Mouse (Mus musculus): ENCODE measurements around the gene Coro1b. TPM values are rescaled to one million over a fixed set of nuclear protein-coding genes. Genes with fewer than 3 reads are reported as not detected.

Coro1b gene
- polyA plus RNA-seq, 1 experiment from 2014 or later, result 134 TPM

GRCm38 (mm10) chr19:4203148-4203547, 54.7 kb downstream of the Coro1b start:
- Histone ChIP-seq H3K9ac (ENCODE audit: low read length) (no peak overlapping the region), H3K4me2 (ENCODE audit: low read length) (no peak overlapping the region), H3K27ac (ENCODE audit: low read depth, low read length) (no peak overlapping the region), H3K9me3 (replicated peaks; ENCODE audit: control insufficient read depth, low read length) (no peaks in the 10 kb centered on the region), H3K27me3 (replicated peaks; ENCODE audit: control insufficient read depth, insufficient read depth, low read length) (0 out of 2 replicates have a peak, but pooled peaks cover 3% of the 10 kb centered on the region), H3K4me3 (ENCODE audit: low read depth, low read length) (no peak overlapping the region), H3K36me3 (ENCODE audit: control insufficient read depth, insufficient read depth, low read length) (peaks cover 16% of the 10 kb centered on the region), H3K4me1 (ENCODE audit: control insufficient read depth, insufficient read depth, low read length) (peaks cover 17% of the 10 kb centered on the region)
- ATAC-seq, result no peak
- WGBS, result 69% methylated on average over 3 of the region's 3 CpGs
- DNase-seq (ENCODE audit: low spot score), result no peak

Other genes starting within 250 kb of the Coro1b start
- gene Tcirg1, start 241.5 kb upstream of the Coro1b start, polyA plus RNA-seq (2014; fragmentation: Nextera tagmentation; extraction: Ambion mirVana), result 5.8 and 9.1 TPM in 2 replicates
- gene Ndufs8, start 235.8 kb upstream of the Coro1b start, polyA plus RNA-seq (2014; fragmentation: Nextera tagmentation; extraction: Ambion mirVana), result 243 and 301 TPM in 2 replicates
- 1.9 and 2.0 TPM in 2 replicates for gene Aldh3b1, start 218.8 kb upstream of the Coro1b start, polyA plus RNA-seq (2014; fragmentation: Nextera tagmentation; extraction: Ambion mirVana)
- gene Unc93b1, start 213.4 kb upstream of the Coro1b start, polyA plus RNA-seq (2014; fragmentation: Nextera tagmentation; extraction: Ambion mirVana), result 7.5 and 9.4 TPM in 2 replicates
- gene Aldh3b3, start 190.0 kb upstream of the Coro1b start, polyA plus RNA-seq (2014; fragmentation: Nextera tagmentation; extraction: Ambion mirVana), result not detected in 2 replicates
- 0.36 and 0.42 TPM in 2 replicates for gene Aldh3b2, start 176.3 kb upstream of the Coro1b start, polyA plus RNA-seq (2014; fragmentation: Nextera tagmentation; extraction: Ambion mirVana)
- 1.8 and 2.3 TPM in 2 replicates for gene Acy3, start 162.0 kb upstream of the Coro1b start, polyA plus RNA-seq (2014; fragmentation: Nextera tagmentation; extraction: Ambion mirVana)
- not detected in 2 replicates for gene Tbx10, start 155.9 kb upstream of the Coro1b start, polyA plus RNA-seq (2014; fragmentation: Nextera tagmentation; extraction: Ambion mirVana)
- 35.6 and 41.1 TPM in 2 replicates for gene Nudt8, start 148.0 kb upstream of the Coro1b start, polyA plus RNA-seq (2014; fragmentation: Nextera tagmentation; extraction: Ambion mirVana)
- 2.2 and 3.8 TPM in 2 replicates for gene Gm49405, start 148.0 kb upstream of the Coro1b start, polyA plus RNA-seq (2014; fragmentation: Nextera tagmentation; extraction: Ambion mirVana)
- 3.2 and 5.4 TPM in 2 replicates for gene Doc2g, start 145.3 kb upstream of the Coro1b start, polyA plus RNA-seq (2014; fragmentation: Nextera tagmentation; extraction: Ambion mirVana)
- gene Ndufv1, start 135.8 kb upstream of the Coro1b start, polyA plus RNA-seq (2014; fragmentation: Nextera tagmentation; extraction: Ambion mirVana), result 238 and 254 TPM in 2 replicates
- 369 and 398 TPM in 2 replicates for gene Gstp1, start 110.6 kb upstream of the Coro1b start, polyA plus RNA-seq (2014; fragmentation: Nextera tagmentation; extraction: Ambion mirVana)
- gene Gstp2, start 102.6 kb upstream of the Coro1b start, polyA plus RNA-seq (2014; fragmentation: Nextera tagmentation; extraction: Ambion mirVana), result 1.2 and 4.2 TPM in 2 replicates
- gene Gstp3, start 89.0 kb upstream of the Coro1b start, polyA plus RNA-seq (2014; fragmentation: Nextera tagmentation; extraction: Ambion mirVana), result not detected in 2 replicates
- gene Cabp2, start 67.0 kb upstream of the Coro1b start, polyA plus RNA-seq (2014; fragmentation: Nextera tagmentation; extraction: Ambion mirVana), result not detected in 2 replicates
- gene Cdk2ap2, start 51.4 kb upstream of the Coro1b start, polyA plus RNA-seq (2014; fragmentation: Nextera tagmentation; extraction: Ambion mirVana), result 88.6 and 91.7 TPM in 2 replicates
- 29.1 and 40.8 TPM in 2 replicates for gene Pitpnm1, start 48.6 kb upstream of the Coro1b start, polyA plus RNA-seq (2014; fragmentation: Nextera tagmentation; extraction: Ambion mirVana)
- 85.2 and 94.4 TPM in 2 replicates for gene Aip, start 22.8 kb upstream of the Coro1b start, polyA plus RNA-seq (2014; fragmentation: Nextera tagmentation; extraction: Ambion mirVana)
- not detected in 2 replicates for gene Gpr152, start 8.8 kb upstream of the Coro1b start, polyA plus RNA-seq (2014; fragmentation: Nextera tagmentation; extraction: Ambion mirVana)
- gene Cabp4, start 4.6 kb upstream of the Coro1b start, polyA plus RNA-seq (2014; fragmentation: Nextera tagmentation; extraction: Ambion mirVana), result 0.08 and 0.12 TPM in 2 replicates
- 0.24 TPM in 1 of 2 replicates, not detected in the other for gene Ptprcap, start 5.0 kb downstream of the Coro1b start, polyA plus RNA-seq (2014; fragmentation: Nextera tagmentation; extraction: Ambion mirVana)
- gene Rps6kb2, start 14.7 kb downstream of the Coro1b start, polyA plus RNA-seq (2014; fragmentation: Nextera tagmentation; extraction: Ambion mirVana), result 32.3 and 35.5 TPM in 2 replicates
- gene Carns1, start 26.9 kb downstream of the Coro1b start, polyA plus RNA-seq (2014; fragmentation: Nextera tagmentation; extraction: Ambion mirVana), result 3.9 and 4.2 TPM in 2 replicates
- 0.52 and 0.80 TPM in 2 replicates for gene Tbc1d10c, start 42.7 kb downstream of the Coro1b start, polyA plus RNA-seq (2014; fragmentation: Nextera tagmentation; extraction: Ambion mirVana)
- 608 and 689 TPM in 2 replicates for gene Ppp1ca, start 43.4 kb downstream of the Coro1b start, polyA plus RNA-seq (2014; fragmentation: Nextera tagmentation; extraction: Ambion mirVana)
- 25.5 and 25.7 TPM in 2 replicates for gene Rad9a, start 53.0 kb downstream of the Coro1b start, polyA plus RNA-seq (2014; fragmentation: Nextera tagmentation; extraction: Ambion mirVana)
- gene Clcf1, start 65.6 kb downstream of the Coro1b start, polyA plus RNA-seq (2014; fragmentation: Nextera tagmentation; extraction: Ambion mirVana), result 0.61 and 0.85 TPM in 2 replicates
- not detected in 2 replicates for gene AC109138.7, start 65.7 kb downstream of the Coro1b start, polyA plus RNA-seq (2014; fragmentation: Nextera tagmentation; extraction: Ambion mirVana)
- 17.6 and 19.0 TPM in 2 replicates for gene Pold4, start 83.3 kb downstream of the Coro1b start, polyA plus RNA-seq (2014; fragmentation: Nextera tagmentation; extraction: Ambion mirVana)
- gene Ssh3, start 120.6 kb downstream of the Coro1b start, polyA plus RNA-seq (2014; fragmentation: Nextera tagmentation; extraction: Ambion mirVana), result 4.0 and 4.3 TPM in 2 replicates
- 16.3 and 23.9 TPM in 2 replicates for gene Ankrd13d, start 134.5 kb downstream of the Coro1b start, polyA plus RNA-seq (2014; fragmentation: Nextera tagmentation; extraction: Ambion mirVana)
- 17.1 and 21.0 TPM in 2 replicates for gene Grk2, start 157.6 kb downstream of the Coro1b start, polyA plus RNA-seq (2014; fragmentation: Nextera tagmentation; extraction: Ambion mirVana)
- gene Kdm2a, start 249.7 kb downstream of the Coro1b start, polyA plus RNA-seq (2014; fragmentation: Nextera tagmentation; extraction: Ambion mirVana), result 29.2 and 36.3 TPM in 2 replicates

All from forebrain, embryonic 14.5 days (tissue).